Mouse (Mus musculus): Measurements from ENCODE around the gene Adgrl3. TPM values are rescaled to one million over a fixed set of nuclear protein-coding genes. Genes with fewer than 3 reads are reported as not detected.

Gene Adgrl3
- total and polyA plus RNA-seq, 3 experiments, result not detected

DNA sequence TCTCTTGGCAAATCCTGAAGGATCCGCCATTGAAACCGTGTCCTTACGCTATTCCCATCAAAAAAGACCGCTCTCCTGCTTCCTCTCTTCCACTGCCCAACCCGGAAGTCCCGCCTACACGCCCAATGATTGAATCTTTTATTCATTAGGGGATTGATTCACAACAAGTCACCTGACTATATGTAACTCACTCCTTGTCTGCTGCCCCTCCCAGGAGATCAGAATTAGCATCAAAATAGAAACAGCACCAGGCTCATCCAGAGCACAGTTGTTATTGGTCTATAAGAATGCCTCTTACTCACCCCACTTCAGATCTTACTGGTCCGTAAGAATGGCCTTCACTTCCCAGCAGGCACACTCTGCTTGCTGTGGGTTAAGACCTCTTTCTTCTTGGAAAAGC, 536.1 kb downstream of the Adgrl3 start:
- Histone ChIP-seq H3K27ac (ENCODE audit: control insufficient read depth, low read depth, low read length) (no peak overlapping the region), H3K9me3 (replicated peaks; ENCODE audit: insufficient read depth, low read length) (no peaks in the 10 kb centered on the region), H3K4me3 (ENCODE audit: control insufficient read depth in 1 of 2, insufficient read depth in 1 of 2, low read depth in 2 of 2, low read length in 2 of 2) (no peak overlapping the region), H3K79me2 (ENCODE audit: control insufficient read depth, insufficient read depth, low read length, poor library complexity) (no peaks in the 10 kb centered on the region), H3K36me3 (ENCODE audit: control insufficient read depth in 1 of 2, insufficient read depth in 2 of 2, low read length in 2 of 2) (no peaks in the 10 kb centered on the region), H3K9ac (ENCODE audit: control insufficient read depth, low read depth, low read length, poor library complexity, severe bottlenecking) (no peak overlapping the region), H3K4me1 (ENCODE audit: control insufficient read depth in 1 of 2, insufficient read depth in 2 of 2, low read length in 2 of 2) (no peaks in the 10 kb centered on the region), H3K27me3 (ENCODE audit: control insufficient read depth in 1 of 2, insufficient read depth in 2 of 2, low read length in 2 of 2) (no peaks in the 10 kb centered on the region)
- no peak for TF ChIP-seq MYC (IDR thresholded peaks at IDR 0.05; ENCODE audit: low read depth, low read length)
- no peak for TF ChIP-seq KAT2A (conservative IDR thresholded peaks at IDR 0.05; ENCODE audit: low read depth, low read length)
- no peak for DNase-seq (ENCODE audit: low read depth, low spot score)

GRCm38 (mm10) chr5:81558965-81559364, 539.0 kb downstream of the Adgrl3 start:
- Histone ChIP-seq H3K27ac (ENCODE audit: control insufficient read depth, low read depth, low read length) (no peak overlapping the region), H3K36me3 (ENCODE audit: control insufficient read depth in 1 of 2, insufficient read depth in 2 of 2, low read length in 2 of 2) (no peaks in the 10 kb centered on the region), H3K4me3 (ENCODE audit: control insufficient read depth in 1 of 2, insufficient read depth in 1 of 2, low read depth in 2 of 2, low read length in 2 of 2) (no peak overlapping the region), H3K4me1 (ENCODE audit: control insufficient read depth in 1 of 2, insufficient read depth in 2 of 2, low read length in 2 of 2) (no peaks in the 10 kb centered on the region), H3K27me3 (ENCODE audit: control insufficient read depth in 1 of 2, insufficient read depth in 2 of 2, low read length in 2 of 2) (no peaks in the 10 kb centered on the region), H3K79me2 (ENCODE audit: control insufficient read depth, insufficient read depth, low read length, poor library complexity) (no peaks in the 10 kb centered on the region), H3K9me3 (replicated peaks; ENCODE audit: insufficient read depth, low read length) (no peaks in the 10 kb centered on the region), H3K9ac (ENCODE audit: control insufficient read depth, low read depth, low read length, poor library complexity, severe bottlenecking) (no peak overlapping the region)
- DNase-seq (ENCODE audit: low read depth, low spot score), result no peak
- TF ChIP-seq RCOR1 (IDR thresholded peaks at IDR 0.05; ENCODE audit: low read depth, low read length), result no peak
- TF ChIP-seq MYB (IDR thresholded peaks at IDR 0.05; ENCODE audit: low read depth, low read length), result no peak
- TF ChIP-seq SIN3A (IDR thresholded peaks at IDR 0.05; ENCODE audit: low read length), result no peak
- no peak for TF ChIP-seq JUND (IDR thresholded peaks at IDR 0.05; ENCODE audit: low read depth, low read length)
- no peak for TF ChIP-seq MAX (IDR thresholded peaks at IDR 0.05; ENCODE audit: low read length)
- TF ChIP-seq ZKSCAN1 (IDR thresholded peaks at IDR 0.05; ENCODE audit: low read depth, low read length), result no peak
- no peak for TF ChIP-seq KAT2A (conservative IDR thresholded peaks at IDR 0.05; ENCODE audit: low read depth, low read length)
- no peak for TF ChIP-seq MAFK (IDR thresholded peaks at IDR 0.05; ENCODE audit: borderline replicate concordance, low read depth, low read length)
- TF ChIP-seq NRF1 (IDR thresholded peaks at IDR 0.05; ENCODE audit: insufficient read depth, low read depth, low read length, poor library complexity, severe bottlenecking), result no peak
- no peak for TF ChIP-seq POLR2AphosphoS5 (IDR thresholded peaks at IDR 0.05; ENCODE audit: borderline replicate concordance, low read depth, low read length)
- no peak for TF ChIP-seq E2F4 (IDR thresholded peaks at IDR 0.05; ENCODE audit: borderline replicate concordance, low read depth, low read length)
- no peak for TF ChIP-seq MEF2A (IDR thresholded peaks at IDR 0.05; ENCODE audit: extremely low read depth, insufficient replicate concordance, low read depth, low read length, poor library complexity, severe bottlenecking)
- TF ChIP-seq ZMIZ1 (IDR thresholded peaks at IDR 0.05; ENCODE audit: low read depth, low read length), result no peak
- no peak for TF ChIP-seq CTCF (IDR thresholded peaks at IDR 0.05 in 2 of 3, conservative IDR thresholded peaks at IDR 0.05 in 1 of 3; ENCODE audit: control insufficient read depth in 1 of 3, insufficient read depth in 1 of 3, low read depth in 2 of 3, low read length in 3 of 3, poor library complexity in 1 of 3, severe bottlenecking in 1 of 3)
- no peak for TF ChIP-seq USF2 (IDR thresholded peaks at IDR 0.05; ENCODE audit: borderline replicate concordance in 1 of 2, insufficient read depth in 1 of 2, low read depth in 1 of 2, low read length in 2 of 2)
- TF ChIP-seq UBTF (IDR thresholded peaks at IDR 0.05; ENCODE audit: borderline replicate concordance, insufficient read depth, low read depth, low read length), result no peak
- no peak for TF ChIP-seq HCFC1 (IDR thresholded peaks at IDR 0.05; ENCODE audit: low read depth, low read length)
- TF ChIP-seq MYC (IDR thresholded peaks at IDR 0.05; ENCODE audit: low read depth, low read length), result no peak
- no peak for TF ChIP-seq GABPA (IDR thresholded peaks at IDR 0.05; ENCODE audit: low read depth, low read length)
